Mouse (Mus musculus): Measurements from ENCODE around the gene Mrpl51.
A peak's percentile ranks its signal among the peaks of the same experiment; 100 is the strongest.

Mrpl51 gene

GRCm38 (mm10) chr6:125192016-125192714 lies 564 bp downstream of the Mrpl51 start:
- DNase-seq (ENCODE audit: low spot score) = peak; percentile 82

- DNase-seq (ENCODE audit: low spot score) = no peak
Measured at GRCm38 (mm10) chr6:125192841-125193240, 1.2 kb downstream of the Mrpl51 start.

DNA sequence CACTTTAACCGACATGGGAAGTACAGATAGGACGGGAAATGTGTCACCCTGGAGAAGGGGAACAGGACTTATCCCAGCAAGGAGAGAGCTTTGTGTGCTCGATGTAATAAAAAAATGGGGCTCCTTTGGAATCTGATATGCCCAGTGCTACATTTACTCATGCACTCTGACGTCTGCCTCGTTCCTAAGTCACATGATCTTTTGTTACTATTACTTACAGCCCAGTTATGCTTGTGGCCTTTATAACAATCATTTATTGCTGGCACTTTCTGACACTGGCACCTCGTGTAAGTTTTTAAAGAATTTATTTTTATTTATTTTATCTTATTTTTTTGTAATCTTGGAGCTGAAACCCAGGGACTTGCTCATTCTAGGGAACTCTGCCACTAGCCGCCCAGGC lies 1.8 kb downstream of the Mrpl51 start:
- DNase-seq (ENCODE audit: low spot score) = no peak

- DNase-seq (ENCODE audit: low spot score) = no peak
Measured at GRCm38 (mm10) chr6:125195541-125196075, 4.0 kb downstream of the Mrpl51 start.

- no peak for DNase-seq (ENCODE audit: low spot score)
Measured at GRCm38 (mm10) chr6:125196301-125196700, 4.7 kb downstream of the Mrpl51 start.

- DNase-seq (ENCODE audit: low spot score) = no peak
Measured at GRCm38 (mm10) chr6:125197166-125197565, 5.6 kb downstream of the Mrpl51 start.

GRCm38 (mm10) chr6:125210436-125210835 lies 18.8 kb downstream of the Mrpl51 start:
- DNase-seq (ENCODE audit: low spot score) = no peak

DNA sequence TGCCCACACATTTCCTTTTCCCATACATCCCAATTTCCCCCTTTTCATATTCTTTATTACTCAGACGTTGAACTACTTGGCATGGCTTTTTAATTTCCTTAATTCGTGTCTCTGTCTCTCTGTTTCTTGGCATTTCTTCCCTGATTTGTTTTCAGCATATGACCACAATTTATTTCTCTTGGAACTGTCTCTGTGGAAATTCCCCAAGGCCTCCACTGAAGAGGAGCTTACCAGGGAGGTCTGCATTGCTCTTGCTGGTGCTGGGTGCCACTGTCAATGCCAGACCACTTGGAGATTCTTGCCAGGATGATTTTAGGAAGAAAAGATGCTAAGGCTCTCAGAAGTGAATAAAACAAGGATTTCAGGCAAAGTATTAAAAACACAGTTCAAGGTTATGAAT lies 21.0 kb downstream of the Mrpl51 start:
- no peak for DNase-seq (ENCODE audit: low spot score)

DNA sequence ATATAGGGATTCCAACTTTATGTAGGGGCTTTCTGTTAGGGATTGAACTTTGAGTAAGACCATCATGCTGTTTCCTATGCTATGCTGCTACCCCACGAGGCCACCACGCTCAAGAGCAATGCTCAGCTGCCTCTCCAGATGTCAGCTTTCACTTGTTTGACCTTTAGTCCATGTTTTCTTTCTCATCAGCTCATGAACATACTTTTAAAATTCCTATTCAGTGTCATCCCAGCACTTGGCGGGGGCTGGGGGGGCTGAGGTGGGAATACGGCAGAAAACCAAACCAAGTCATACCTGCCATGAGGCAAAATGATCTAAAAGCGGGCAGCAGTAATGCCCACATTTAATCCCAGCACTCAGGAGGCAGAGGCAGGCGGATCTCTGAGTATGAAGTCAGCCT lies 21.5 kb downstream of the Mrpl51 start:
- DNase-seq (ENCODE audit: low spot score) = no peak

- no peak for DNase-seq (ENCODE audit: low spot score)
Measured at GRCm38 (mm10) chr6:125213715-125214114, 22.1 kb downstream of the Mrpl51 start.

DNA sequence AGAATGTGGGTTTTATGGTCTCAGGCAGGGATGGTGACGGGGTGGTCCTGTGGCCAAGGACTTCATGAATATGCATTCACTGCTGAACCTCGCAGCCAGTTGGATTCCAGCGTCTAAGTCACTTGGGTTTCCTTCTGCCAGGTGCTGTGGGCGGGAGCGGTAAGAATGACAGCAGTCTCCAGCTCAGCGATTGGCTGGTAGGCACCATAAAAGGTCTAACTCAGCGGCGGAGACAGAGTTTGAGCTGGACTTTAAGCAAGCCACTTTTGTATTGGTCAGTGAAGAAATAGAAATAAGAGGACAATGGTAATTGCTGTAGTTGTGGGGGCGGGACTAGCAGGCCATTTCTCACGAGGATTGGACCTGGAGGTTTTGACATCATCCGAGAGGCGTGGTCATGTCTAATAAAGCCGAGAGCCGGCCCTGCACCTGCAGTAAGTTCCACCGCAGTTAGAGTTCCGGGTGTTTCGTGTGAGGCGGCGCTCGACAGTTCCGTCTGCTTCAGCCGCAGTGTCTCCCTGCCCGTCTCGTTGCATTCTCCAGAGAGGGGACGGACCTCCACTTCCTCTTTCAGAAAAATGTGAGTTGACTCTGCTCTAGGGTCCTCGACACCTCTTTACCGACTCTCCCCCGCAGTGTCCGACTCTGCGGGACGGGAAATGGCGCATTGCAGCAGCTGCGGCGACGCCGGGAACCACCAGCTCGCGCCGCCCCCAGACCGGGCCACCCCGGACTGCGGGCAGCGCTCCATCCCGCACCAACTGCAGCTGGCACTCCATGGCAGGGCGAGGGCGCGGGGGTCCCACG lies 23.8 kb downstream of the Mrpl51 start, which contains the start of gene Vamp1:
Gene Vamp1 (plus strand): TSS at position 404 of the 807 bp plus-strand sequence.
- DNase-seq (ENCODE audit: low spot score) = peak; percentile 86

- no peak for DNase-seq (ENCODE audit: low spot score)
Measured at GRCm38 (mm10) chr6:125216898-125217297, 25.3 kb downstream of the Mrpl51 start.

- no peak for DNase-seq (ENCODE audit: low spot score)
Measured at GRCm38 (mm10) chr6:125217899-125218298, 26.3 kb downstream of the Mrpl51 start.

- DNase-seq (ENCODE audit: low spot score) = peak; percentile 45
Measured at GRCm38 (mm10) chr6:125218963-125219362, 27.4 kb downstream of the Mrpl51 start.

- DNase-seq (ENCODE audit: low spot score) = no peak
Measured at GRCm38 (mm10) chr6:125221115-125221745, 29.6 kb downstream of the Mrpl51 start.

GRCm38 (mm10) chr6:125222146-125222545 lies 30.5 kb downstream of the Mrpl51 start:
- peak; percentile 44 for DNase-seq (ENCODE audit: low spot score)

DNA sequence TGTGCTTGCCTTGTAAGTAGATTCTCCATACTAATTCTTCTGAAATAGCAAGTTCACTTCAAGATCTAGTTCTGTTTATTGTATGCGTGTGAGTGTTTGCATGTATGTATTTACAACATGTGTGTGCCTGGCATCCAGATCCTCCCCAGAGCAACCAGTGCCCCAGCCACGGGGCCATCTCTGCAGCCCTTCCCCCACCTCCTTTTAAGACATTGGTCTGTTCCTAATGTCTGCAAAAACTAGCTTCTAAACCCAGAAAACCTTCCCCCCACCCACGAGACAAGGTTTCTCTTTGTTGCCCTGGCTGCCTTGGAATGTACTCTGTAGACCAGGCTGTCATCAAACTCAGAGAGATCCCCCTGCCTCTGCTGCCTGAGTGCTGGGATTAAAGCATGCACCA lies 31.0 kb downstream of the Mrpl51 start:
- DNase-seq (ENCODE audit: low spot score) = no peak

GRCm38 (mm10) chr6:125225518-125226115 lies 34.0 kb downstream of the Mrpl51 start:
- no peak for DNase-seq (ENCODE audit: low spot score)

GRCm38 (mm10) chr6:125230571-125230970 lies 39.0 kb downstream of the Mrpl51 start:
- no peak for DNase-seq (ENCODE audit: low spot score)

DNA sequence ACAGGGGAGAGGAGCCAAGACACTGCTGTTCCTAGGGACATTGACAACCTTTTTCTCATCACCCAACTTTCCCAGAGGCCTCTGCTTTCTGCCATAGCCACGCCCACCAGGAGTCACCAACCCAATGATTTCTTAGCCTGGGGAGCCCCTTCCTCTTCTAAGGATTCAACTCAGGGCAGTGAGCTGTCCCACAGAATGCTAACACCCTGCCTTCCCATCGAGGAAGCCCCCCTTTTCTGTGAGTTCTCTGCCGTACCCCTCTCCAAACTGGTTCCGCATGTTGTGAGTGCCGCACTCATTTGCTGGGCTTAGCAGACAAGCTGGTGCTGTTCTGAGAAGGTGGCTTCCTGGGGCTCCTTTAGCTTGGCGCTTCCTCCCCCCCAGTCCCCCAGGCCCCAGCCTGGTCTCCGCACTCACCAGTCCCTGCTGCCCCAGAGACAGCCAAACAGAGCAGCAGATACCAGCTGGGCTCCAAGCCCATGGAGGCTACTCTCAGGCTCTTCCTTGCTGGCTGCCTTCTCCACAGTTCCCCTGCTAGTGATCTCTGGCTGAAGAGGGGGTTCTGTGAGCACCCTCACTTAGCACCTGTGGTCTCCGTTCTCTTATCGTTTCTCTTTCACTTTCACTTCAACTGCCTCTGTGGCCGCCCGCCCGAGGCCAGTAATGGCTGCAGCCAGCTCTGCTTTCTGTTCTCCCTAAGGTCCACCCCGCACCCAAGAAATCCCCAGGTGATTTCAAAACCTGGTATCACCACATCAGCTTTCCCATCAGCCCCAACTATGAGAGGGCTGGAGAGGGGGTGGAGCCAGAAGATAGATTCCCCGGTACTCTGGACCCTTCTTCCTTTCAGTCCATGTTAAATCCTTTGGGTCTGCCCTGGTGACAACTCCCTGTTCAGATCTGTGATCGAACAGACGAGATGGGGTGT lies 39.8 kb downstream of the Mrpl51 start, which contains the start of gene Tapbpl:
Gene Tapbpl (minus strand): TSS at position 744 of the 928 bp plus-strand sequence.
- peak; percentile 58 for DNase-seq (ENCODE audit: low spot score)

DNA sequence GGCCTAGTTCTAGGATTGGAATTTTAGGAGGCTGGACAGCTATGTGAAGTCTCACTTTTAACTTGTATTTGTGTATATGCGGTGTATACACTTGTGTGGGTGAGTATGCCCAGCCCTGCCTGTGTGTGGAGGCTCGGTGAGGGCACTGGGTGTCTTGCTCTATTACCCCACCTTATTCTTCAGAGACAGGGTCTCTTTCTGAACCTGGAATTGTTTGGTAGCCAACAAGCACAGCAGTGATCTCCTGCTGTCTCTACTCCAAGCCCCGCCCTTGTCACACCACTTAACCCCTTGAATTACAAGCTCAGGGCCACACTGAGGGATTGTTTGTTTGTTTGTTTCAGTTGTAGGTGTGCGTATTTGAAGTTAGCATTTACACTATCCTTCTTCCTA lies 40.4 kb downstream of the Mrpl51 start:
- no peak for DNase-seq (ENCODE audit: low spot score)

All from spleen, adult 12 weeks (tissue).